Mouse (Mus musculus) heart, postnatal 0 days (tissue): ENCODE measurements at regions not wholly inside any gene's neighbourhood (a gene's known extent, or its start where the extent isn't known, plus 50 kb on each side); places are given as distances from the start of the nearest gene placed in this dataset.

Experiments
- CTCF ChIP-seq: IDR thresholded peaks from 2 replicates; pipeline ENCODE4 v1.5.1; 2016; ENCODE audit warnings: antibody characterized with exemption, control low read depth, low read depth
- EP300 ChIP-seq: IDR thresholded peaks from 2 replicates; pipeline ENCODE4 v1.6.1; 2016; ENCODE audit warnings: antibody characterized with exemption, low read depth

DNA sequence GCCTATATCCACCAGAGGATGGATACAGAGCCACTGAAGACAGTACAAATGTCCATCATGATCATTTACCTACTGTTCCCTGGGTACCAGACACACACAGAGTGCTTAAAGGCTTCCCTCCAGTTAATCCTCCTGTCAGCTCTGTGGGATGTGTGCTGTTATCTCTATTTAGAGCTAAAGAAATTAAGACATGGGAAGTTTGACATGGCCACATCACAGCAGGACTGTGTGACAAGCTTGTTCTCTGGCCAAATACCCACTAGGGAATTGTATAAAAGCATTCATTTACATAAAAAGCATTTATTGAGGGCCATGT is 92.3 kb downstream of the Aipl1 start:
- no peak for TF ChIP-seq CTCF
- TF ChIP-seq EP300 = no peak
